7 mouse cellular contexts compared by ENCODE assay signal in the genomic region with DNA sequence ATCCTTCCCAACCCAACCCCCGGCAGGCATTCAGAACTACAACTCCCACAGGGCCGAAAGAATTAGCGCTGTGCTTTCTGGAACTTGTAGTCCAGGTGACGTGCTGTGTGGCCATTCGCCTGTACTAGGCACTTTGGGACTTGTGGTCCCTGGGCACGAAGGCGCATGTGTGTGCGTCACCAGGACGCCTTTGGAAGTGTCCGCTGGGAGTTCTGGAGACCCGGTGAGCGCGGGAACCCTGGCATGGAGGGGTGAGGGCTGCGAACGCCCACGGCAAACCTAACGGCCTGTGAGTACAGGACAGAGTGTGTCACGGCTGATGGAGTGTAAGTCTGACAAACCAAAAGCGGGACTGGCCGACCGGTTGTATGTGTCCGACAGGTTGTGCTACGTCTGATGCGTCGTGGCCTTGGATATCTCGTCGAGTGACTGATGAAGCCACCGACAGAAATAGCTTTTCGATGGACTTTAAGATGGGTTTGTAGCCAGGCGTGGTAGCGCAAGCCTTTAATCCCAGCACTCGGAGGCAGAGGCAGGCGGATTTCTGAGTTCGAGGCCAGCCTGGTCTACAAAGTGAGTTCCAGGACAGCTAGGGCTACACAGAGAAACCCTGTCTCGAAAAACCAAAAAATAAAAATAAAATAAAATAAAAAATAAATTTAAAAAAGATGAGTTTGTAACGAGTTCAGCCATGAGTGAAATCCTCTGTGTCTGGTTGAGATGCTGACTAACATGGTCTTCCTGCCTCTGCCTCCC. TPM values are rescaled to one million over a fixed set of nuclear protein-coding genes. Genes with fewer than 3 reads are reported as not detected.
DNase-seq lines count a peak whose midpoint lies in the region; ATAC-seq lines count a peak whose summit lies in the region.

Gene Zscan22 (plus strand): TSS at position 161 of the 756 bp plus-strand sequence.

- no peaks in the 10 kb centered on the region for H3K9me3 ChIP-seq in intestine, embryonic 16.5 days (ENCODE audit: control insufficient read depth, low read length)
- H3K9me3 ChIP-seq in midbrain, embryonic 11.5 days (ENCODE audit: control insufficient read depth, low read length), result no peaks in the 10 kb centered on the region

- peak; percentile 95 for DNase-seq in adrenal gland, adult 8-10 months
- peak; percentile 90 for DNase-seq in embryo, embryonic 9.5 days (ENCODE audit: extremely low spot score)
- peak; percentile 66 to 87 for DNase-seq in gastrocnemius, postnatal 4 days (ENCODE audit: low spot score in 2 of 2)
- peak; percentile 93 to 95 for DNase-seq in left cerebral cortex, postnatal 36 days (ENCODE audit: low spot score in 2 of 2)
- peak; percentile 100 for DNase-seq in midbrain, embryonic 11.5 days (ENCODE audit: low spot score, missing footprints)
- DNase-seq in skeletal muscle tissue, adult 2 months (ENCODE audit: low read depth, low spot score), result peak; percentile 92

- WGBS in intestine, embryonic 16.5 days, result 6% methylated on average over 36 of the region's 36 CpGs
- 8% methylated on average over 36 of the region's 36 CpGs for WGBS in midbrain, embryonic 11.5 days

- peak; percentile 100 for ATAC-seq in intestine, embryonic 16.5 days
- ATAC-seq in midbrain, embryonic 11.5 days (ENCODE audit: low FRiP score), result peak; percentile 99

- H3K4me2 ChIP-seq in intestine, embryonic 16.5 days (ENCODE audit: low read depth, low read length), result peak within 1 kb of the TSS; percentile 58
- H3K4me2 ChIP-seq in midbrain, embryonic 11.5 days, result peak within 1 kb of the TSS; percentile 50

- peak within 1 kb of the TSS; percentile 37; the same call in 1 of the 2 replicates for H3K27ac ChIP-seq in intestine, embryonic 16.5 days (ENCODE audit: low read length)
- H3K27ac ChIP-seq in midbrain, embryonic 11.5 days (ENCODE audit: low read depth, low read length), result no peak within 1 kb of the TSS

- intact Hi-C loops in left cerebral cortex, postnatal 36 days (cut with DNase I), result loop anchor here (5.0 kb wide), 1 partner anchor 379 kb away; the partner anchor contains the start of genes Lig1 and Zswim9

- H3K9ac ChIP-seq in intestine, embryonic 16.5 days (ENCODE audit: low read depth, low read length), result peak within 1 kb of the TSS; percentile 79
- H3K9ac ChIP-seq in midbrain, embryonic 11.5 days (ENCODE audit: low read length), result peak within 1 kb of the TSS; percentile 68

- H3K4me3 ChIP-seq in intestine, embryonic 16.5 days (ENCODE audit: low read length), result peak within 1 kb of the TSS; percentile 73
- peak within 1 kb of the TSS; percentile 59 for H3K4me3 ChIP-seq in midbrain, embryonic 11.5 days (ENCODE audit: low read depth, low read length)

- H3K27me3 ChIP-seq in intestine, embryonic 16.5 days (replicated peaks; ENCODE audit: control insufficient read depth, insufficient read depth, low read length), result no peaks in the 10 kb centered on the region
- H3K27me3 ChIP-seq in midbrain, embryonic 11.5 days (ENCODE audit: control insufficient read depth, insufficient read depth, low read length), result no peaks in the 10 kb centered on the region

- no peaks in the 10 kb centered on the region; the same call in 1 of the 2 replicates for H3K36me3 ChIP-seq in intestine, embryonic 16.5 days (ENCODE audit: control insufficient read depth, insufficient read depth, low read length)
- H3K36me3 ChIP-seq in midbrain, embryonic 11.5 days (ENCODE audit: control insufficient read depth, insufficient read depth, low read length), result no peaks in the 10 kb centered on the region

- peaks cover 6% of the 10 kb centered on the region for H3K4me1 ChIP-seq in intestine, embryonic 16.5 days (ENCODE audit: control insufficient read depth, insufficient read depth, low read length)
- no peaks in the 10 kb centered on the region for H3K4me1 ChIP-seq in midbrain, embryonic 11.5 days (ENCODE audit: control insufficient read depth, insufficient read depth, low read length)

RNA-seq across cellular contexts. Expression of gene Zscan22, which starts in this region (rescaled TPM):
- 10 to 100 TPM; 12.0 to 19.1 (median 16.4) TPM for total RNA-seq in adrenal gland, adult 8-10 months (2022)
- total RNA-seq in gastrocnemius, postnatal 4 days (2021), result 1 to 10 TPM; 4.9 to 5.7 TPM
- 13.3 and 13.5 TPM in 2 replicates for polyA plus RNA-seq in intestine, embryonic 16.5 days (2015; fragmentation: Nextera tagmentation; extraction: Ambion mirVana)
- total RNA-seq in left cerebral cortex, postnatal 36 days (2021), result 10 to 100 TPM; 12.2 to 15.5 TPM
- 19.6 and 21.7 TPM in 2 replicates for polyA plus RNA-seq in midbrain, embryonic 11.5 days (2014; fragmentation: Nextera tagmentation; extraction: Ambion mirVana)
